Mouse (Mus musculus): ENCODE measurements at regions not wholly inside any gene's neighbourhood (a gene's known extent, or its start where the extent isn't known, plus 50 kb on each side); places are given as distances from the start of the nearest gene placed in this dataset.

- Histone ChIP-seq H3K4me1 (ENCODE audit: control insufficient read depth, insufficient read depth, low read length) (no peaks in the 10 kb centered on the region), H3K36me3 (ENCODE audit: control insufficient read depth, insufficient read depth, low read length) (no peaks in the 10 kb centered on the region), H3K27ac (replicated peaks; ENCODE audit: low read depth, low read length) (no peak overlapping the region), H3K9ac (ENCODE audit: low read depth, low read length) (no peak overlapping the region), H3K4me3 (ENCODE audit: low read depth, low read length) (no peak overlapping the region), H3K9me3 (ENCODE audit: control insufficient read depth, low read length) (no peaks in the 10 kb centered on the region), H3K27me3 (replicated peaks; ENCODE audit: control insufficient read depth, insufficient read depth, low read length) (no peaks in the 10 kb centered on the region), H3K4me2 (ENCODE audit: low read depth, low read length) (no peak overlapping the region)
- WGBS: 87% methylated on average over 12 of the region's 12 CpGs
- ATAC-seq (ENCODE audit: low read depth) (no peak), DNase-seq (ENCODE audit: low spot score) (no peak)
These were observed 190.2 kb upstream of the Dynlrb2 start for GRCm38 (mm10) chr8:116314429-116315092.

DNA sequence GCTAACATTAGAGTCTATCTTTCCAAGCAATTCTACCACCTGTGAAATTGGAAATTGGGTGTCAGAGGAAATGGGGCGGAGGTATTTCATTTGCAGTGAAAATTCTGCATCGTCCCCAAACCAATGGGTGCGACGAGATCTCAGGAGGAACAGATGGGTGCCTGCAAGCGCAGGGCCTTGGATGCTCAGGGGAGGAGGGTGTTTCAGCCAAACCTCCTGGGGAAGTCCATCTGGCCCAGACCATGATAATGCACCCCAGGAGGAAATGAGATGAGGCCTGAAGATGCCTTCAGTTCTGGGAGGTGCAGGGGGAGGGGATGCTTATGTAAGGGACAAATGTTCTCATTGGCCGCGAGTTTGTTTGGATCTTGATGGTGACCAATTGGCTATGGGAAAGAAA, 205.9 kb upstream of the Dynlrb2 start:
- Histone ChIP-seq H3K4me2 (ENCODE audit: low read depth, low read length) (no peak overlapping the region), H3K27ac (replicated peaks; ENCODE audit: low read depth, low read length) (no peak overlapping the region), H3K4me3 (ENCODE audit: low read depth, low read length) (no peak overlapping the region), H3K27me3 (replicated peaks; ENCODE audit: control insufficient read depth, insufficient read depth, low read length) (no peaks in the 10 kb centered on the region), H3K9me3 (ENCODE audit: control insufficient read depth, low read length) (no peaks in the 10 kb centered on the region), H3K36me3 (ENCODE audit: control insufficient read depth, insufficient read depth, low read length) (no peaks in the 10 kb centered on the region), H3K4me1 (ENCODE audit: control insufficient read depth, insufficient read depth, low read length) (no peaks in the 10 kb centered on the region), H3K9ac (ENCODE audit: low read depth, low read length) (no peak overlapping the region)
- DNase-seq (ENCODE audit: low spot score) (no peak), ATAC-seq (ENCODE audit: low read depth) (no peak)
- 93% methylated on average over 7 of the region's 7 CpGs for WGBS

GRCm38 (mm10) chr8:116290671-116291245, 214.0 kb upstream of the Dynlrb2 start:
- 82% methylated on average over 6 of the region's 6 CpGs for WGBS
- ATAC-seq (ENCODE audit: low read depth): no peak
- H3K27ac ChIP-seq (replicated peaks; ENCODE audit: low read depth, low read length): no peak overlapping the region

GRCm38 (mm10) chr8:116289237-116289636, 215.5 kb upstream of the Dynlrb2 start:
- H3K4me1 ChIP-seq (ENCODE audit: control insufficient read depth, insufficient read depth, low read length): no peaks in the 10 kb centered on the region
- H3K27me3 ChIP-seq (replicated peaks; ENCODE audit: control insufficient read depth, insufficient read depth, low read length): no peaks in the 10 kb centered on the region
- H3K9ac ChIP-seq (ENCODE audit: low read depth, low read length): no peak overlapping the region
- H3K4me3 ChIP-seq (ENCODE audit: low read depth, low read length): no peak overlapping the region
- no peaks in the 10 kb centered on the region for H3K36me3 ChIP-seq (ENCODE audit: control insufficient read depth, insufficient read depth, low read length)
- H3K4me2 ChIP-seq (ENCODE audit: low read depth, low read length): no peak overlapping the region
- no peaks in the 10 kb centered on the region for H3K9me3 ChIP-seq (ENCODE audit: control insufficient read depth, low read length)
- WGBS: 92% methylated on average over 2 of the region's 2 CpGs
- H3K27ac ChIP-seq (replicated peaks; ENCODE audit: low read depth, low read length): no peak overlapping the region
- no peak for DNase-seq (ENCODE audit: low spot score)
- ATAC-seq (ENCODE audit: low read depth): no peak

More at GRCm38 (mm10) chr8:116290671-116291245, 214.0 kb upstream of the Dynlrb2 start:
- Histone ChIP-seq H3K9me3 (ENCODE audit: control insufficient read depth, low read length) (no peaks in the 10 kb centered on the region), H3K4me3 (ENCODE audit: low read depth, low read length) (no peak overlapping the region), H3K4me2 (ENCODE audit: low read depth, low read length) (no peak overlapping the region), H3K4me1 (ENCODE audit: control insufficient read depth, insufficient read depth, low read length) (no peaks in the 10 kb centered on the region), H3K9ac (ENCODE audit: low read depth, low read length) (no peak overlapping the region), H3K36me3 (ENCODE audit: control insufficient read depth, insufficient read depth, low read length) (no peaks in the 10 kb centered on the region), H3K27me3 (replicated peaks; ENCODE audit: control insufficient read depth, insufficient read depth, low read length) (no peaks in the 10 kb centered on the region)
- no peak for DNase-seq (ENCODE audit: low spot score)

DNA sequence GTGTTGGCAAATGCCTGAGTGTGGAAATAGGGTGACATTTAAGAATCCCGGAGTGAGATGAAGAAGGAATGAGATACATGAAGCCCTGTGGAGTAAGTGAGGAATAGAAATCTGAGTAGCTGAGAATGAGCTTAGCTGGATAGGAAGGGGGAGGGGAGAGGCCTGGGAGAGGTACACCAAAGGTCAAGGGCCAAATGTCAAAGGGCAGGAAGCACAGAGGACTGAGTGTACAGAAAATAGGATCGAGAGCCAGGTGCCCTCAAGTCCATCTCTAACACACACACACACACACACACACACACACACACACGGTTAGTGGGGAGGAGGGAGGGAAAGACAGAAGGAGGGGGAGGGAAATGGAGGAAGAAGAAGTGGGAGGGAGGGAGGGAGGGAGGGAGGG, 220.8 kb upstream of the Dynlrb2 start:
- no peak for ATAC-seq (ENCODE audit: low read depth)
- H3K9me3 ChIP-seq (ENCODE audit: control insufficient read depth, low read length): no peaks in the 10 kb centered on the region
- no peaks in the 10 kb centered on the region for H3K27me3 ChIP-seq (replicated peaks; ENCODE audit: control insufficient read depth, insufficient read depth, low read length)
- H3K4me2 ChIP-seq (ENCODE audit: low read depth, low read length): no peak overlapping the region
- no peak overlapping the region for H3K4me3 ChIP-seq (ENCODE audit: low read depth, low read length)
- H3K36me3 ChIP-seq (ENCODE audit: control insufficient read depth, insufficient read depth, low read length): no peaks in the 10 kb centered on the region
- no peak overlapping the region for H3K9ac ChIP-seq (ENCODE audit: low read depth, low read length)
- no peaks in the 10 kb centered on the region for H3K4me1 ChIP-seq (ENCODE audit: control insufficient read depth, insufficient read depth, low read length)
- no peak for DNase-seq (ENCODE audit: low spot score)
- 13% methylated on average over 2 of the region's 3 CpGs for WGBS
- no peak overlapping the region for H3K27ac ChIP-seq (replicated peaks; ENCODE audit: low read depth, low read length)

GRCm38 (mm10) chr8:116282341-116282740, 222.4 kb upstream of the Dynlrb2 start:
- DNase-seq (ENCODE audit: low spot score) (no peak), ATAC-seq (ENCODE audit: low read depth) (no peak)
- Histone ChIP-seq H3K27me3 (replicated peaks; ENCODE audit: control insufficient read depth, insufficient read depth, low read length) (no peaks in the 10 kb centered on the region), H3K4me2 (ENCODE audit: low read depth, low read length) (no peak overlapping the region), H3K4me3 (ENCODE audit: low read depth, low read length) (no peak overlapping the region), H3K9ac (ENCODE audit: low read depth, low read length) (no peak overlapping the region), H3K36me3 (ENCODE audit: control insufficient read depth, insufficient read depth, low read length) (no peaks in the 10 kb centered on the region), H3K4me1 (ENCODE audit: control insufficient read depth, insufficient read depth, low read length) (no peaks in the 10 kb centered on the region), H3K27ac (replicated peaks; ENCODE audit: low read depth, low read length) (no peak overlapping the region), H3K9me3 (ENCODE audit: control insufficient read depth, low read length) (no peaks in the 10 kb centered on the region)
- 92% methylated on average over 5 of the region's 5 CpGs for WGBS

DNA sequence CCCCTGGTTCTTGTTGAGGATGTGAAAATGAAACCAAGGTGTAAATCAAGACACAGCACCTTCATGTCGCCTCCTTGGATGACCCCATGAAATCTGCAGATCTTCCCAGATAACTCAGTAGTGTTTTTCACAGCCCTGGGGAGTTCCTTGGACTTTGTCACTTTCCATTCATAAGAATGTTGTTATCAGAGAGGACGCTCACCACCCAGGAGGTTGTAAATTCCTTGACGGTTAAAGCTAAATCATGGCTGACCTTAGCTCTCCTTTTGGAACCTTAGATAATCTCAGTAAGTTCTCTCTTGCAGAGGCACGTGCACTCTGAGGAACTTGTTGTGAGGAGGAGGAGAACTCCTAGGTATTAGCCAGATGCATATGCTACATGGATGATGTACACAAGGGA, 229.8 kb upstream of the Dynlrb2 start:
- Histone ChIP-seq H3K4me2 (ENCODE audit: low read depth, low read length) (no peak overlapping the region), H3K9me3 (ENCODE audit: control insufficient read depth, low read length) (no peaks in the 10 kb centered on the region), H3K9ac (ENCODE audit: low read depth, low read length) (no peak overlapping the region), H3K27me3 (replicated peaks; ENCODE audit: control insufficient read depth, insufficient read depth, low read length) (no peaks in the 10 kb centered on the region), H3K4me3 (ENCODE audit: low read depth, low read length) (no peak overlapping the region), H3K4me1 (ENCODE audit: control insufficient read depth, insufficient read depth, low read length) (peaks cover 7% of the 10 kb centered on the region; the same call in 1 of the 2 replicates), H3K27ac (replicated peaks; ENCODE audit: low read depth, low read length) (no peak overlapping the region), H3K36me3 (ENCODE audit: control insufficient read depth, insufficient read depth, low read length) (no peaks in the 10 kb centered on the region)
- WGBS: 80% methylated on average over 4 of the region's 4 CpGs
- ATAC-seq (ENCODE audit: low read depth) (no peak), DNase-seq (ENCODE audit: low spot score) (no peak)

DNA sequence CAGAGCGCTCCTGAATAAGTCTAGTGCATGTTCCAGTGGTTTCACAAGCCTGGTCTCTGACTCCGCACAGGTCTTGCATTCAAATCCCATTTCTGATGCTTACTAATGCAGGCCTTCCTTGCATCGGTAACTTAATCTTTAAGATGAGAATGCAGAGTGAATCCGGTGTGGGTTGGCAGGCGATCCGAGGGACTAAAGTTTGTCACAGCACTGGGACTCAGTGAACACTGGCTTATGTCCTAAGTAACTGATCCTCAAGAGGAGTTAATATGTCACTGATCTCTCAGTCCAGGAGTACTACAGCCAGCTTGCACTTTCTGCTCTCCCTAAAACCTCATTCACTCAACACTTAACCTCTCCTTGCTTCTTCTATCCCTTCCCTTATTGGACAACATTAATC, 233.5 kb upstream of the Dynlrb2 start:
- no peaks in the 10 kb centered on the region for H3K27me3 ChIP-seq (replicated peaks; ENCODE audit: control insufficient read depth, insufficient read depth, low read length)
- H3K27ac ChIP-seq (replicated peaks; ENCODE audit: low read depth, low read length): no peak overlapping the region
- ATAC-seq (ENCODE audit: low read depth) (no peak), DNase-seq (ENCODE audit: low spot score) (no peak)
- no peak overlapping the region for H3K4me2 ChIP-seq (ENCODE audit: low read depth, low read length)
- no peaks in the 10 kb centered on the region for H3K36me3 ChIP-seq (ENCODE audit: control insufficient read depth, insufficient read depth, low read length)
- H3K4me1 ChIP-seq (ENCODE audit: control insufficient read depth, insufficient read depth, low read length): peaks cover 7% of the 10 kb centered on the region; the same call in 1 of the 2 replicates
- no peaks in the 10 kb centered on the region for H3K9me3 ChIP-seq (ENCODE audit: control insufficient read depth, low read length)
- 83% methylated on average over 6 of the region's 6 CpGs for WGBS
- H3K9ac ChIP-seq (ENCODE audit: low read depth, low read length): no peak overlapping the region
- no peak overlapping the region for H3K4me3 ChIP-seq (ENCODE audit: low read depth, low read length)

GRCm38 (mm10) chr8:116269393-116269792, 235.4 kb upstream of the Dynlrb2 start:
- H3K9me3 ChIP-seq (ENCODE audit: control insufficient read depth, low read length): no peaks in the 10 kb centered on the region
- H3K4me1 ChIP-seq (ENCODE audit: control insufficient read depth, insufficient read depth, low read length): peaks cover 7% of the 10 kb centered on the region; the same call in 1 of the 2 replicates
- H3K4me2 ChIP-seq (ENCODE audit: low read depth, low read length): no peak overlapping the region
- no peaks in the 10 kb centered on the region for H3K36me3 ChIP-seq (ENCODE audit: control insufficient read depth, insufficient read depth, low read length)
- H3K4me3 ChIP-seq (ENCODE audit: low read depth, low read length): no peak overlapping the region
- H3K27me3 ChIP-seq (replicated peaks; ENCODE audit: control insufficient read depth, insufficient read depth, low read length): no peaks in the 10 kb centered on the region
- DNase-seq (ENCODE audit: low spot score): no peak
- ATAC-seq (ENCODE audit: low read depth): no peak
- H3K9ac ChIP-seq (ENCODE audit: low read depth, low read length): no peak overlapping the region
- no peak overlapping the region for H3K27ac ChIP-seq (replicated peaks; ENCODE audit: low read depth, low read length)
